Mouse (Mus musculus) kidney, postnatal 4 days (tissue): ENCODE data around the gene Sgpp2.

ENCODE experiments used
- DNase-seq, 2 experiments: peaks; one replicate each; pipeline ENCODE4 v3.0.0; 2021; ENCODE audit warnings: mixed read lengths in 2 of 2

The Sgpp2 gene

GRCm38 (mm10) chr1:78310021-78310752 lies at the start of gene Sgpp2:
TSS of gene Sgpp2 (plus strand) at chr1:78310345.
- peak; percentile 68 to 77 for DNase-seq

DNA sequence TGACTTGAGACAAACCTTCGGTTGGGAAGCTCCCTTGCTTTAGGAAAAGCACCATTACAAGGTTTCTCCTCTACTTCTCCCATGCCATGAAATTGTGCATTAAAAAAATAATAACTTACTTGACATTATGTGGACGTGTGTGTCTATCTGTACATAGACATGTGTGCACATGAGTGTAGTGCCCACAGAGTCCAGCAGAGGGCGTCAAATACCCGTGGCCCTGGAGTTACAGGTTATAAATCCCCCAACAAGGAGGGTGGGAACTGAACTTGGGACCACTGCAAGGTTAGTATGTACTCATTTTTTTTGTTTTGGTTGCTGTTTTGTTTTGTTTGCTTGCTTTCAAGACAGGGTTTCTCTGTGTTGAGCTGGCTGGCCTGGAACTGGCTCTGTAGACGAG lies 42.6 kb upstream of the Sgpp2 start:
- peak in 1 of 2 experiments; percentile 6 for DNase-seq

DNA sequence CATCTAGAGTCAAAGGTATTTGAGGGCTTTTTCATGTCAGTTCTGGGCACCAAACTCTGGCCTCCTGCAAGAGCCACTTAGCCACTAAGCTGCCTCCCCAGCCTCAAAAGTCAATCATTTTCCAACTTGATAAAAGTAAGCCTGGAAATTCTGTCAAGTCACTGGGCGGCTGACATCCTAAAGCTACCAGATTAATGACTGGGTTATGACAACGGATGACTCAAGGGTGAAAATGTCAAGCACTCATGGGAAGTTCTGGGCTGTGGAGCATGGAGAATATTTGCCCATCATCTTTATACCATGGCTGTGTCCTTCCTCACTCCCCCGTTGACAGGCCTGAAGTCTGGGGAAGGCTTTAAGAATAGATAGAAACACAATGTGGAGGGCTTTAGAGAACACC lies 37.2 kb upstream of the Sgpp2 start:
- no peak for DNase-seq

- DNase-seq, result peak in 1 of 2 experiments; percentile 18
Observed at GRCm38 (mm10) chr1:78279128-78279527, 31.0 kb upstream of the Sgpp2 start.

DNA sequence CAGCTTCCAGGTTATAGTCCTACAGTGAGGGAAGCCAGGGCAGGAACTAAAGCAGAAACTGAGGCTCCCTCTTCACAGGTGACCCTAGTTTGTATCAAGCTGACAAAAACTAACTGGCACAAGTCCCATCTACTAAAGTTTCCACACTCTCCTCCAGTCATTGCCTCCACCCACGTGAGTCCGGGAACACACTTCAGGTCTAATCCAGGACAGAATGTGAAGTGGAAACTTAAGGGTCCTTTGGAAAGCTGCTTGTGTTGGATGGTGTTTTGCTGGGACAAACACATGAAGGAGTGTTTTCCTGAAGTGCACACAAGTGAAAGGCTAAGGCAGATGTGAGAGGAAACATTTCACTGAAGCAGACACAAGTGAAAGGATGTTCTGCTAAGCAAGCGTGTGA lies 17.7 kb upstream of the Sgpp2 start:
- DNase-seq, result no peak

GRCm38 (mm10) chr1:78299670-78300225 lies 10.4 kb upstream of the Sgpp2 start:
- no peak for DNase-seq

DNA sequence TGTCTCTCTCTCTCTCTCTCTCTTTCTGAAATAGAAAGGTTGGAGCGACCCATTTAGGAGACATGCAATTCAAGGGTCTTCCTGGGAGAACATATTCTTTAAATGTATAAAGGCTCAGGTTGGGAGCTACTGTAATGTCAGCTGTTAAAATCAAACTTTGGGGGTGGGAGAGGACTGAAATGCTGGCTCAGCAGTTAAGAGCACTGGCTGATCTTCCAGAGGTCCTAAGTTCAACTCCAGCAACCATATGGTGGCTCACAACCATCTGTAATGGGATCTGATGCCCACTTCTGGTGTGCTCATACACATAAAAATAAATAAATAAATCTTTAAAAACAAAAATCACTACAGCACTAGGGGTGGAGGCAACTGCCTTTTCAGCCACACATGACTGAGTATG lies 1.5 kb upstream of the Sgpp2 start:
- no peak for DNase-seq

DNA sequence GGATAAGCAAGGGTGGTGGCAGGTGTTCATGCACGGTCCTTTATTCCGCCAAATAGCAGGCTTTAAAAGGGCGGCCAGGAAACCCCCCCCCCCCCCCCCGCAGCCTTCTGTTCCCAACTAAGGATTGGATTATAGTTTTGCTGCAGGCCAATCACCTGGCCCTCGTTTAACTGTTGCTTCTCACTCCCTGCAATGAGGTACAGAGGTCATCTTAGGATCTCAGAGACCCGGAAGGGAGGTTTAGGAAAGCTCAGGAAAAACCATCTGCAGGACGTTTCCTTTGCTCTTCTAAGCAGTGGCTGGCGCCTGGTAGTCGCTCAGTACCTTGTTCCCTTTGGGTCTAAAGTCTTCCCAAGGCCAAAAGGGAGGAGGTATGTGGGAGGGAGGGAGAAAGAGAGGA lies 865 bp upstream of the Sgpp2 start:
- DNase-seq, result no peak

- DNase-seq, result peak; percentile 63 to 74
Observed at GRCm38 (mm10) chr1:78310861-78311341, 756 bp downstream of the Sgpp2 start.

GRCm38 (mm10) chr1:78311482-78311881 lies 1.3 kb downstream of the Sgpp2 start:
- DNase-seq, result peak; percentile 26 to 49

- no peak for DNase-seq
Observed at GRCm38 (mm10) chr1:78312917-78313316, 2.8 kb downstream of the Sgpp2 start.

DNA sequence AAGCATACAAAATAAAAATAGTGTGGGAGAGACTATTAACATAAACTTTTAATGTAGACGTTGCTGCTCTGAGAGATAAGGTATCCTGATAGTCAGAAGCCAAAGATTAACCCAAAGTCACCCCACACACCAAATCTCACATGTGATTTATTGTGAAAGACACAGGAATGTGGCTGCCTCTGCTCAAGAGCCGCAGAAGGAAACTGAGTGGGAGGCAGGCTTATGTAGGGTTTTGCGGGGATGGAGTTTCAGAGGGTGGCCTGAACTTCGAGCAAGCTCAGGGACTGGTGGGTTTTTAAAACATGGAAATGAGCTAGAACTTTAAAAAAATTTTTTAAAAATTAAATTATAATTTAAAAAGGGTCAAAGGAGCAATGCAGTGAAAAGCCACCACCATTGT lies 3.8 kb downstream of the Sgpp2 start:
- no peak for DNase-seq

DNA sequence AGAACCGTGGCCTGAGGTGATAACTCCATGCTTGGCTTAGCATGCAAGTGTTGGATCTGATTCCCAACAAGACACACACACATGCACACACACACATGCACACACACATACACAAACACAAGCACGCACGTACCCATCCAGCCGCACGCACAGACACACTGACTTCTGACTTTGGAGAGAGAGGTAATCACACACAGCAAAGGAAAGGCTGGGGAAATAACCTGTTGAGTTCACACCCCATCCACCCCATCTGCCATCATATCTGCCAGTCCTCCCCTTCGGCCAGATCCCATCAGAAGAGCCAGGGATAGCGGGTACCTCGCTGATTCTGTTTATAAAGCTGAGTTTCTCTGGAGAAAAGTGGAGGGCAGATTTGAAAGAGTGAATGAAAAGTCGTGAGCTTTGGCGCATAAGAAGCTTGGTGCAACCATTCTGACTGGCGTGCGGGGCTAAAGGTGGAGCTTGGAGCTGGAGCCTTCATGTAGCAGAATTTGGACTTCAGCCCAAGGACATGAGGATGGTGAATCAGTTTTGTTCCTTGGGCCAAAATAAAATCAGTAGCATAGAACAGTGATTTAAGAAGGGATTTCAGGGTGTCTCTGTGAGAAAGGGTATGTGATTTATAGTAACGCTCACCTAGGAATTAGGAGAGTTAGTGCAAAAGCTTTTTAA lies 8.1 kb downstream of the Sgpp2 start:
- DNase-seq, result no peak

GRCm38 (mm10) chr1:78320291-78320690 lies 10.1 kb downstream of the Sgpp2 start:
- DNase-seq, result no peak

DNA sequence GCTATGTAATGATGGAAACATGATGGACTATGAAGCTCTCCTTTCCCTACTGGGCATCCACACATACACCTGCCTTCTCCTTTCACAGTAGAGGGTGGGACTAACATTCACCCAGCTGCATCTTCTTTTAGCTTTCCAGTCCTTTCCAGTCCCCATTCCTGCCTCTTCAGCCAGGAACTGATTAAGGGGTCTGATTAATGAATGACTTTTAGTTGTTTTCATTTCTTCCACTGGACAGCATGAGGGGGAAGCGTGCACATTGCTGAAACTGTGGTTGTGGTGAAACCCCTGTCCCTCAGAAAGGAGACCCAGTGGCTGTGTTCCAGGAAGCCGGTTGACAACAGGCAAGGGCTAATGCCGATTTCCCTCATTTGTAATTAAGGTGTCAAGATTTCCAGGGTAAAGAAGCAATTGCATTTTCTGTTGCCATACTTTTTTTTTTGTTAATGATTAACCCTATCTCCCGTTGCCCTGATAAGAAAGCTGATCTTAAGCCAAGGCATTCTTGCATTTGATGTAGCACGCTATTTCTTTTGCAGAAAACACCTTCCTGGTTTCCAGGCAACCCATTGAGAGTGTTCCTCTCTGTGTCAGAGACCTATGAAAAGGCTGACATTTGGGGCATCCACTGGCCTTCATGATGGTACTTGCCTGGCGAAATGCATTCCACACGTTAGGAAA lies 12.1 kb downstream of the Sgpp2 start:
- DNase-seq, result peak; percentile 33 to 55

GRCm38 (mm10) chr1:78322844-78323243 lies 12.7 kb downstream of the Sgpp2 start:
- DNase-seq, result no peak

DNA sequence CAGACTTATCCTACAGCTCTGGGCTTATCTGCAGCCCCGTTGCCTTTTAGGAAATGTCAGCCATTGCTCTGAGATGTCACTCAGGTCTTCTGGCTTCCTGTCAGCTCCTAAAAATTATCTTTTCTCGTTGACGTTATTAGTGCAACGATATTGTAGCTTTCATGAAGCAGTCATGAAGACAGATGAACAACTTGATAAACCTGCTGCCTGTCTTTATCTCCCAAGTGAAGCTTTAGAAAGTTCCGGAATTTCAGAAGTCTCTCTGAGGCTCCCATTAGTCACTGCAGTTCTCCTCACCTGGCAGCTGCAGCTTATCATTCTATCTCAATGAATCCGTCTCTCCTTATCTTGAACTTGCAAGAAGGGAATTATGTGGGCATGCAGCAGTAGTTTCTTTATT lies 13.9 kb downstream of the Sgpp2 start:
- no peak for DNase-seq

GRCm38 (mm10) chr1:78325851-78326250 lies 15.7 kb downstream of the Sgpp2 start:
- no peak for DNase-seq

DNA sequence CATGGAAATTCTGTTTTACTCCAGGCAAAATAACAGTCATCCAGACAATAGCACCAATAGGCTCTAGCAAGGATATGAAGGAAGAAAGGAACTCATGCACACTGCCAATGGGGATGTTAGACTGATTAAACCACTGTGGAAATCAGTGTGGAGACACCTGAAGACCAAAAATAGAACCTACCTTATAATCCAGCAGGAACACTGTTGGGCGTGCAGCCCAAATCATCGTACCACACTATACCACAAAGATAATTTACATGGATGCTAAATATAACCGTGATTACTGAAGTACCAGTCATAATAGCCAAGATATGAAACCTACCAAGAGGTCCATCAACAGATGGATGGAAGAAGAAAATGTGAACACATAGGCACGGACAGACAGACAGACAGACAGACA lies 18.5 kb downstream of the Sgpp2 start:
- no peak for DNase-seq

GRCm38 (mm10) chr1:78329861-78330260 lies 19.7 kb downstream of the Sgpp2 start:
- no peak for DNase-seq

- no peak for DNase-seq
Observed at GRCm38 (mm10) chr1:78330620-78331158, 20.5 kb downstream of the Sgpp2 start.

DNA sequence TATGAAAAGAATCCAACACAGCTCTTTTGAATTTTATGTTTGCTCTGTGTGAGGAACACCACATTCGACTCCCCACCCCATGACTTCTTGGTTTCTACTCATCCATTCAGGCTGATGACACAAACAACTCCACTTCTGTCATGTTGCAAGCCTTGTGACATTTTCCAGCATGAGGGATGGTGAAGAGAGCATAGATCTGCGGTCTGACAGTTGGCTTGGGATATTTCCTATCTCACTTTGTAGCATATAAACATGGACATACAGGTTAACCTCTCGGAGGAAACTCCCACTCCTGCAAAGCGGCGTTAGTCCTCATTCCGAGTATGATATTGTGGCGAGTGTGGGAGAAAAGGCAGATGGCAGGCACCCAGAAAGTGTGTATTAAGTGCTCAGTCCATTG lies 27.6 kb downstream of the Sgpp2 start:
- DNase-seq, result no peak

- peak; percentile 76 to 81 for DNase-seq
Observed at GRCm38 (mm10) chr1:78338212-78338611, 28.1 kb downstream of the Sgpp2 start.
